In genomic region chr2:132247539-132248313, GRCm38 (mm10) we compare ENCODE assay signal across 8 mouse cellular contexts. TPM values are rescaled to one million over a fixed set of nuclear protein-coding genes. Genes with fewer than 3 reads are reported as not detected.
A peak's percentile ranks its signal among the peaks of the same experiment; 100 is the strongest.
DNase-seq lines count a peak whose midpoint lies in the region; ATAC-seq and TF ChIP-seq lines count a peak whose summit lies in the region.

Gene Tmem230 (minus strand): TSS chr2:132247807.

- H3K27me3 ChIP-seq in CH12.LX (replicated peaks), result no peaks in the 10 kb centered on the region
- H3K27me3 ChIP-seq in forebrain, embryonic 13.5 days, result no peaks in the 10 kb centered on the region
- H3K27me3 ChIP-seq in liver, postnatal 0 days (ENCODE audit: insufficient read depth, low read length), result no peaks in the 10 kb centered on the region
- no peaks in the 10 kb centered on the region for H3K27me3 ChIP-seq in neural tube, embryonic 14.5 days (ENCODE audit: control insufficient read depth, insufficient read depth, low read length)

- TF ChIP-seq RAD21 in CH12.LX (IDR thresholded peaks at IDR 0.05; ENCODE audit: low read depth, low read length), result no peak; the same call in 1 of the 2 replicates

- no peaks in the 10 kb centered on the region for H3K9me3 ChIP-seq in CH12.LX (replicated peaks; ENCODE audit: low read length)
- no peaks in the 10 kb centered on the region for H3K9me3 ChIP-seq in forebrain, embryonic 13.5 days (replicated peaks)
- no peaks in the 10 kb centered on the region for H3K9me3 ChIP-seq in liver, postnatal 0 days (ENCODE audit: low read length)
- no peaks in the 10 kb centered on the region for H3K9me3 ChIP-seq in neural tube, embryonic 14.5 days (ENCODE audit: control insufficient read depth, low read length)

- in situ Hi-C loops in CH12.LX (cut with MboI; ENCODE audit: low pct_ligation_motif_present, low pct_unique_long_range_greater_than_20kb, low sequenced_read_pairs), result loop anchor here (10.0 kb wide), 2 partner anchors 113 to 263 kb away; no protein-coding TSS in a partner anchor

- peak; percentile 90 for TF ChIP-seq POLR2A in CH12.LX (IDR thresholded peaks at IDR 0.05; ENCODE audit: low read depth, low read length)

- ATAC-seq in cerebellum, adult (ENCODE audit: insufficient number of reproducible peaks, low FRiP score, low TSS enrichment), result peak; percentile 91
- peak; percentile 94 for ATAC-seq in forebrain, embryonic 13.5 days
- ATAC-seq in liver, postnatal 0 days, result peak; percentile 90
- peak; percentile 93 for ATAC-seq in neural tube, embryonic 14.5 days (ENCODE audit: low read depth)

- peak; percentile 97 for DNase-seq in CH12.LX (ENCODE audit: extremely low read depth)
- peak; percentile 96 to 98 for DNase-seq in heart, postnatal 10 days
- no peak for DNase-seq in large intestine, adult 2 months (ENCODE audit: low read depth, low spot score)
- DNase-seq in liver, postnatal 0 days, result peak; percentile 95
- DNase-seq in testis, postnatal 10 days (ENCODE audit: low spot score), result peak; percentile 93

- peak in 1 of 2 experiments; percentile 35; a peak in 2 of 4 replicates for TF ChIP-seq CTCF in CH12.LX (conservative IDR thresholded peaks at IDR 0.05 in 1 of 2, IDR thresholded peaks at IDR 0.05 in 1 of 2; ENCODE audit: low read depth in 2 of 2, low read length in 2 of 2)
- TF ChIP-seq CTCF in liver, postnatal 0 days (IDR thresholded peaks at IDR 0.05; ENCODE audit: low read depth), result peak; percentile 51

- H3K4me2 ChIP-seq in CH12.LX (ENCODE audit: insufficient read depth, low read depth, poor library complexity, severe bottlenecking), result peak within 1 kb of the TSS; percentile 91
- H3K4me2 ChIP-seq in forebrain, embryonic 13.5 days, result peak within 1 kb of the TSS; percentile 76
- peak within 1 kb of the TSS; percentile 83 for H3K4me2 ChIP-seq in liver, postnatal 0 days (ENCODE audit: low read depth, low read length)
- peak within 1 kb of the TSS; percentile 92 for H3K4me2 ChIP-seq in neural tube, embryonic 14.5 days (ENCODE audit: low read depth, low read length)

- H3K36me3 ChIP-seq in CH12.LX (replicated peaks in 1 of 2; ENCODE audit: control insufficient read depth in 1 of 2, insufficient read depth in 1 of 2, low read length in 1 of 2), result peaks cover 38 to 63% of the 10 kb centered on the region in 2 experiments
- H3K36me3 ChIP-seq in forebrain, embryonic 13.5 days (ENCODE audit: poor library complexity, severe bottlenecking), result peaks cover 43% of the 10 kb centered on the region
- H3K36me3 ChIP-seq in liver, postnatal 0 days (replicated peaks; ENCODE audit: insufficient read depth, low read length), result peaks cover 56% of the 10 kb centered on the region
- 0 out of 2 replicates have a peak, but pooled peaks cover 12% of the 10 kb centered on the region for H3K36me3 ChIP-seq in neural tube, embryonic 14.5 days (ENCODE audit: control insufficient read depth, insufficient read depth, low read length)

- no peak for TF ChIP-seq EP300 in CH12.LX (IDR thresholded peaks at IDR 0.05; ENCODE audit: low read length)
- TF ChIP-seq EP300 in liver, postnatal 0 days (IDR thresholded peaks at IDR 0.05; ENCODE audit: low read depth), result 0 out of 2 replicates have a peak, but pooled peaks have one; percentile 19

- WGBS in forebrain, embryonic 13.5 days, result 6% methylated on average over 50 of the region's 50 CpGs
- 5% methylated on average over 50 of the region's 50 CpGs for WGBS in large intestine, adult 2 months
- 6% methylated on average over 50 of the region's 50 CpGs for WGBS in liver, postnatal 0 days (ENCODE audit: insufficient replicate concordance)
- 5% methylated on average over 50 of the region's 50 CpGs for whole genome bisulfite sequencing in neural tube, embryonic 14.5 days

- intact Hi-C loops in heart, postnatal 10 days (cut with DNase I), result no loop called here

- dilution Hi-C loops in CH12.LX (cut with MboI; ENCODE audit: extremely low pct_ligation_motif_present, extremely low pct_unique_long_range_greater_than_20kb, low sequenced_read_pairs), result no loop called here

- peaks cover 46% of the 10 kb centered on the region for H3K79me2 ChIP-seq in CH12.LX (replicated peaks; ENCODE audit: control insufficient read depth, extremely low read depth, insufficient read depth, poor library complexity, severe bottlenecking)

- peak within 1 kb of the TSS; percentile 91 for H3K9ac ChIP-seq in CH12.LX (ENCODE audit: insufficient read depth, low read depth)
- peak within 1 kb of the TSS; percentile 73 for H3K9ac ChIP-seq in forebrain, embryonic 13.5 days
- peak within 1 kb of the TSS; percentile 59 for H3K9ac ChIP-seq in liver, postnatal 0 days (replicated peaks)
- peak within 1 kb of the TSS; percentile 61 for H3K9ac ChIP-seq in neural tube, embryonic 14.5 days (replicated peaks; ENCODE audit: low read depth, low read length)

- H3K27ac ChIP-seq in CH12.LX (ENCODE audit: insufficient read depth, low read depth), result peak within 1 kb of the TSS; percentile 41
- H3K27ac ChIP-seq in forebrain, embryonic 13.5 days, result peak within 1 kb of the TSS; percentile 76
- H3K27ac ChIP-seq in liver, postnatal 0 days (ENCODE audit: low read depth), result peak within 1 kb of the TSS; percentile 85
- peak within 1 kb of the TSS; percentile 83 for H3K27ac ChIP-seq in neural tube, embryonic 14.5 days (ENCODE audit: low read depth, low read length)

- H3K4me1 ChIP-seq in CH12.LX (ENCODE audit: control insufficient read depth in 1 of 2, insufficient read depth in 2 of 2), result peaks cover 12 to 58% of the 10 kb centered on the region in 2 experiments
- H3K4me1 ChIP-seq in forebrain, embryonic 13.5 days, result peaks cover 45% of the 10 kb centered on the region
- peaks cover 29% of the 10 kb centered on the region for H3K4me1 ChIP-seq in liver, postnatal 0 days (ENCODE audit: insufficient read depth)
- peaks cover 12% of the 10 kb centered on the region for H3K4me1 ChIP-seq in neural tube, embryonic 14.5 days (ENCODE audit: control insufficient read depth, insufficient read depth, low read length)

- peak within 1 kb of the TSS; percentile 65 to 75 (median 73) for H3K4me3 ChIP-seq in CH12.LX (replicated peaks in 1 of 3; ENCODE audit: low read depth in 2 of 3, low read length in 2 of 3, poor library complexity in 1 of 3)
- peak within 1 kb of the TSS; percentile 63 for H3K4me3 ChIP-seq in forebrain, embryonic 13.5 days
- peak within 1 kb of the TSS; percentile 55 for H3K4me3 ChIP-seq in liver, postnatal 0 days (ENCODE audit: low read depth, low read length)
- H3K4me3 ChIP-seq in neural tube, embryonic 14.5 days (ENCODE audit: low read depth, low read length), result peak within 1 kb of the TSS; percentile 58

TF ChIP-seq in CH12.LX, 34 proteins besides CTCF, POLR2A, EP300 and RAD21 (continues in another document):
- TF ChIP-seq MAFK (IDR thresholded peaks at IDR 0.05; ENCODE audit: insufficient replicate concordance, low read length) (no peak), UBTF (IDR thresholded peaks at IDR 0.05; ENCODE audit: low read depth, low read length) (no peak), RCOR1 (conservative IDR thresholded peaks at IDR 0.05; ENCODE audit: low read depth, low read length) (no peak; the same call in 1 of the 2 replicates), TCF12 (IDR thresholded peaks at IDR 0.05; ENCODE audit: low read depth, low read length) (peak; percentile 80), HCFC1 (IDR thresholded peaks at IDR 0.05; ENCODE audit: low read depth, low read length) (peak; percentile 88), USF2 (conservative IDR thresholded peaks at IDR 0.05; ENCODE audit: low read depth, low read length) (no peak), CHD2 (IDR thresholded peaks at IDR 0.05; ENCODE audit: low read length) (no peak; the same call in 1 of the 2 replicates), KAT2A (IDR thresholded peaks at IDR 0.05; ENCODE audit: insufficient replicate concordance, low read length) (peak; percentile 87), ZNF384 (IDR thresholded peaks at IDR 0.05; ENCODE audit: low read depth, low read length) (no peak), GABPA (IDR thresholded peaks at IDR 0.05; ENCODE audit: insufficient replicate concordance, low read depth, low read length) (peak; percentile 23; the same call in 1 of the 2 replicates), MAX (IDR thresholded peaks at IDR 0.05; ENCODE audit: low read length) (peak; percentile 99), ZKSCAN1 (IDR thresholded peaks at IDR 0.05; ENCODE audit: borderline replicate concordance, low read depth, low read length) (no peak), MXI1 (IDR thresholded peaks at IDR 0.05; ENCODE audit: low read depth, low read length) (peak; percentile 98), JUN (IDR thresholded peaks at IDR 0.05; ENCODE audit: insufficient read depth, low read depth, low read length) (peak; percentile 41; the same call in 1 of the 2 replicates), USF1 (IDR thresholded peaks at IDR 0.05; ENCODE audit: low read depth, low read length) (no peak), NRF1 (IDR thresholded peaks at IDR 0.05; ENCODE audit: low read depth, low read length) (peak; percentile 52; the same call in 1 of the 2 replicates), TBP (conservative IDR thresholded peaks at IDR 0.05; ENCODE audit: low read depth, low read length) (0 out of 2 replicates have a peak, but pooled peaks have one; percentile 65), JUND (conservative IDR thresholded peaks at IDR 0.05; ENCODE audit: low read depth, low read length) (0 out of 2 replicates have a peak, but pooled peaks have one; percentile 38), PAX5 (IDR thresholded peaks at IDR 0.05; ENCODE audit: low read length) (no peak), ZC3H11A (IDR thresholded peaks at IDR 0.05; ENCODE audit: low read depth, low read length) (no peak), SMC3 (IDR thresholded peaks at IDR 0.05; ENCODE audit: low read depth, low read length) (peak; percentile 15; the same call in 1 of the 2 replicates), ELF1 (IDR thresholded peaks at IDR 0.05; ENCODE audit: low read depth, low read length) (peak; percentile 96), ZMIZ1 (IDR thresholded peaks at IDR 0.05; ENCODE audit: low read depth, low read length) (peak; percentile 95; the same call in 1 of the 2 replicates), BHLHE40 (IDR thresholded peaks at IDR 0.05; ENCODE audit: low read depth, low read length) (no peak; the same call in 1 of the 2 replicates), MYC (IDR thresholded peaks at IDR 0.05; ENCODE audit: low read depth, low read length) (peak; percentile 99), MEF2A (IDR thresholded peaks at IDR 0.05; ENCODE audit: borderline replicate concordance, low read depth, low read length) (peak; percentile 71)

RNA-seq across cellular contexts. Expression of gene Tmem230, which starts in this region (rescaled TPM):
- 20.3 and 27.7 TPM in 2 replicates for total RNA-seq in CH12.LX (2012; rRNA removed)
- 34.7 and 35.2 TPM in 2 replicates for total RNA-seq in CH12.LX (2014; rRNA removed)
- polyA plus RNA-seq in CH12.LX (2012; ENCODE audit: insufficient read length, low read depth), result 28.9 and 38.2 TPM in 2 replicates
- polyA plus RNA-seq in forebrain, embryonic 13.5 days (2015; fragmentation: Nextera tagmentation; extraction: Ambion mirVana), result 48.4 and 48.9 TPM in 2 replicates
- total RNA-seq in heart, postnatal 10 days (2021), result 10 to 100 TPM; 22.1 to 25.7 TPM
- polyA plus RNA-seq in large intestine, adult 2 months (2012; rRNA removed), result 34.9 and 64.0 TPM in 2 replicates
- polyA plus RNA-seq in liver, postnatal 0 days (2015; fragmentation: Nextera tagmentation; extraction: Ambion mirVana), result 19.1 and 20.9 TPM in 2 replicates
- 44.8 and 49.8 TPM in 2 replicates for polyA plus RNA-seq in neural tube, embryonic 14.5 days (2014; fragmentation: Nextera tagmentation; extraction: Ambion mirVana)
